Mouse (Mus musculus) lung, embryonic 16.5 days (tissue): ENCODE results near the gene Coq3. TPM values are rescaled to one million over a fixed set of nuclear protein-coding genes. Genes with fewer than 3 reads are reported as not detected.

Experiments
- ATAC-seq: fragments of 200-750 bp; cut with Nextera tagmentation; 2 replicates; pipeline ENCODE4 v1.8.0; 2017; ENCODE audit warnings: low read depth, mild to moderate bottlenecking, moderate library complexity
- H3K27ac ChIP-seq: fragments of 300-500 bp; sonication (generic); 2 replicates; pipeline ENCODE4 v1.5.1; 2014; ENCODE audit warnings: mild to moderate bottlenecking, control low read depth, low read length
- H3K27me3 ChIP-seq: fragments of 300-500 bp; sonication (generic); 2 replicates; pipeline ENCODE4 v1.6.1; 2014; ENCODE audit warnings: low read depth, low read length, mixed read lengths; ENCODE audit not compliant: control insufficient read depth, insufficient read depth
- H3K36me3 ChIP-seq: fragments of 300-500 bp; sonication (generic); 2 replicates; pipeline ENCODE4 v1.6.1; 2014; ENCODE audit warnings: low read length; ENCODE audit not compliant: control insufficient read depth, insufficient read depth
- H3K4me1 ChIP-seq: fragments of 300-500 bp; sonication (generic); replicated peaks from 2 replicates; pipeline ENCODE4 v1.6.1; 2014; ENCODE audit warnings: low read length, mixed read lengths; ENCODE audit not compliant: control insufficient read depth, insufficient read depth
- H3K4me2 ChIP-seq: fragments of 300-500 bp; sonication (generic); 2 replicates; pipeline ENCODE4 v1.6.1; 2014; ENCODE audit warnings: low read depth, low read length, control low read depth
- H3K4me3 ChIP-seq: fragments of 300-500 bp; sonication (generic); 2 replicates; pipeline ENCODE4 v1.5.1; 2014; ENCODE audit warnings: mild to moderate bottlenecking, low read length, control low read depth
- H3K9ac ChIP-seq: fragments of 300-500 bp; sonication (generic); 2 replicates; pipeline ENCODE4 v1.6.1; 2014; ENCODE audit warnings: low read length, control low read depth
- H3K9me3 ChIP-seq: fragments of 300-500 bp; sonication (generic); 2 replicates; pipeline ENCODE4 v1.6.1; 2016; ENCODE audit warnings: low read length; ENCODE audit not compliant: control insufficient read depth
- WGBS: fragments of 180-500 bp; shearing (Covaris S2); extraction: QIAGEN DNeasy Blood & Tissue Kit; methylation state at CpG from one replicate; pipeline ENCODE4 v1.1.7; 2014; 5-methylcytosine and 5-hydroxymethylcytosine counted together
- polyA plus RNA-seq: library from polyadenylated mRNA; unstranded; fragments of >200 nt; fragmentation: Nextera tagmentation; extraction: Ambion mirVana; gene quantifications from 2 replicates; pipeline ENCODE4 v1.2.1, GENCODE M21; 2015

Coq3 gene
- polyA plus RNA-seq, 1 experiment from 2014 or later, result 14.2 TPM

DNA sequence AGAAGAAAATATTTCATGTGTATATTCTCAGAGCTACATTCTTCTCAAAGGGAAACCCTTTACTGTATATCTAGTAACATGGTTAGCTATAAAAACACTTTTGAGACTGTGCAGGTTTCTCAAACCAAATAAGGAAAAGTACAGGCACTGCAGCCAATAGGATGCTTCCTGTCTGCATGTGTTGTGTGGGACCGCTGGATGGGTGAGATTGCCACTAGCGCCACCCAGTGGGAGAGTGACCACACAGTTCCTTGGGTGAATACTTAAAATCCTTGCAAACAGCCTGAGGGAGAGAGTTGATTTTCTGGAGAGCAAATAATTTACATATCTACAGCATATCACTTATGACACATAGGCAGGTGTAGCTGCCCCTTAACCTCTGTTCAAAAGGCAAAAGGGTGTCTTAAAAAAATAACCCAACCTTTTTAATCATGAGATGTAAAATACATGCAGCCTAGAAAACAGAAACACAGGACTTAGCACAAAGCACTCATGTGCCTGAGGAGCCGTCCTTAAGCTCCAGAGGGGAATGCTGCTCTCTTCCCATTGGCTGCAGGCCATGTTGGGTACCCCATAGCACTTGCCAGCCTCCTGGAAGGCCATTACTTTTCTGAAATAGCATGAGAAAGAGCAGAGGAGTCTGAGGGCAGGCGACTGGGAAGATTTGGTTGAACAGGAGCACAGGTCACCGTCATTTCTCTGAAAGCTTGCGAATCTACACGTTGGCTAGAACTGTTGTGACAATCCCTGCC, 78.3 kb downstream of the Coq3 start:
- H3K27me3 ChIP-seq, result no peaks in the 10 kb centered on the region
- 58% methylated on average over 7 of the region's 7 CpGs for WGBS
- H3K4me3 ChIP-seq, result no peak overlapping the region

More for the DNA sequence above, 78.3 kb downstream of the Coq3 start:
- no peak overlapping the region for H3K27ac ChIP-seq
- no peaks in the 10 kb centered on the region for H3K4me1 ChIP-seq
- ATAC-seq, result 0 out of 2 replicates have a peak, but pooled peaks have one; percentile 20
- H3K36me3 ChIP-seq, result no peaks in the 10 kb centered on the region; the same call in 1 of the 2 replicates
- H3K9me3 ChIP-seq, result no peaks in the 10 kb centered on the region
- H3K4me2 ChIP-seq, result no peak overlapping the region
- H3K9ac ChIP-seq, result no peak overlapping the region

Other genes starting within 250 kb of the Coq3 start
- not detected in 2 replicates for gene Prdm13, start 193.7 kb upstream of the Coq3 start, polyA plus RNA-seq
- 49.3 and 49.8 TPM in 2 replicates for gene Ccnc, start 152.0 kb upstream of the Coq3 start, polyA plus RNA-seq
- gene Usp45, start 112.5 kb upstream of the Coq3 start, polyA plus RNA-seq, result 9.5 and 10.5 TPM in 2 replicates
- gene Tstd3, start 112.5 kb upstream of the Coq3 start, polyA plus RNA-seq, result 8.0 and 8.4 TPM in 2 replicates
- gene Pnisr, start 32.1 kb upstream of the Coq3 start, polyA plus RNA-seq, result 133 and 150 TPM in 2 replicates
- gene Faxc, start 51.7 kb downstream of the Coq3 start, polyA plus RNA-seq, result 2.4 and 2.6 TPM in 2 replicates